Mouse (Mus musculus) forebrain, embryonic 14.5 days (tissue): ENCODE results near the gene Nid2. TPM values are rescaled to one million over a fixed set of nuclear protein-coding genes. Genes with fewer than 3 reads are reported as not detected.
A peak's percentile ranks its signal among the peaks of the same experiment; 100 is the strongest.

Experiments used
- ATAC-seq: fragments of 200-750 bp; cut with Nextera tagmentation; 2 replicates; pipeline ENCODE4 v1.8.0; 2017; ENCODE audit warnings: mild to moderate bottlenecking, moderate library complexity
- DNase-seq: peaks from one replicate; pipeline ENCODE4 v3.0.0-alpha.2; 2015; ENCODE audit warnings: low spot score
- H3K27ac ChIP-seq: fragments of 300-500 bp; sonication (generic); 2 replicates; pipeline ENCODE4 v1.5.1; 2014; ENCODE audit warnings: low read depth, mild to moderate bottlenecking, control low read depth, low read length, moderate library complexity
- H3K27me3 ChIP-seq: fragments of 300-500 bp; sonication (generic); replicated peaks from 2 replicates; pipeline ENCODE4 v1.6.1; 2014; ENCODE audit warnings: low read length, control low read depth, mixed read lengths; ENCODE audit not compliant: control insufficient read depth, insufficient read depth
- H3K36me3 ChIP-seq: fragments of 300-500 bp; sonication (generic); 2 replicates; pipeline ENCODE4 v1.6.1; 2014; ENCODE audit warnings: low read length, control low read depth; ENCODE audit not compliant: control insufficient read depth, insufficient read depth
- H3K4me1 ChIP-seq: fragments of 300-500 bp; sonication (generic); 2 replicates; pipeline ENCODE4 v1.6.1; 2014; ENCODE audit warnings: antibody characterized with exemption, low read length, control low read depth; ENCODE audit not compliant: control insufficient read depth, insufficient read depth
- H3K4me2 ChIP-seq: fragments of 300-500 bp; sonication (generic); 2 replicates; pipeline ENCODE4 v1.6.1; 2014; ENCODE audit warnings: mild to moderate bottlenecking, control low read depth, low read length
- H3K4me3 ChIP-seq: fragments of 300-500 bp; sonication (generic); 2 replicates; pipeline ENCODE4 v1.5.1; 2014; ENCODE audit warnings: low read depth, low read length, control low read depth
- H3K9ac ChIP-seq: fragments of 300-500 bp; sonication (generic); 2 replicates; pipeline ENCODE4 v1.6.1; 2014; ENCODE audit warnings: mild to moderate bottlenecking, low read length, control low read depth, moderate library complexity
- H3K9me3 ChIP-seq: fragments of 300-500 bp; sonication (generic); replicated peaks from 2 replicates; pipeline ENCODE4 v1.6.1; 2016; ENCODE audit warnings: low read length, control low read depth, mixed read lengths; ENCODE audit not compliant: control insufficient read depth
- WGBS: fragments of 180-500 bp; shearing (Covaris S2); extraction: QIAGEN DNeasy Blood & Tissue Kit; methylation state at CpG from one replicate; pipeline ENCODE4 v1.1.7; 2014; 5-methylcytosine and 5-hydroxymethylcytosine counted together
- polyA plus RNA-seq: library from polyadenylated mRNA; unstranded; fragments of >200 nt; fragmentation: Nextera tagmentation; extraction: Ambion mirVana; gene quantifications from 2 replicates; pipeline ENCODE4 v1.2.1, GENCODE M21; 2014

Nid2 gene
- polyA plus RNA-seq, 1 experiment from 2014 or later, result 30.9 TPM

DNA sequence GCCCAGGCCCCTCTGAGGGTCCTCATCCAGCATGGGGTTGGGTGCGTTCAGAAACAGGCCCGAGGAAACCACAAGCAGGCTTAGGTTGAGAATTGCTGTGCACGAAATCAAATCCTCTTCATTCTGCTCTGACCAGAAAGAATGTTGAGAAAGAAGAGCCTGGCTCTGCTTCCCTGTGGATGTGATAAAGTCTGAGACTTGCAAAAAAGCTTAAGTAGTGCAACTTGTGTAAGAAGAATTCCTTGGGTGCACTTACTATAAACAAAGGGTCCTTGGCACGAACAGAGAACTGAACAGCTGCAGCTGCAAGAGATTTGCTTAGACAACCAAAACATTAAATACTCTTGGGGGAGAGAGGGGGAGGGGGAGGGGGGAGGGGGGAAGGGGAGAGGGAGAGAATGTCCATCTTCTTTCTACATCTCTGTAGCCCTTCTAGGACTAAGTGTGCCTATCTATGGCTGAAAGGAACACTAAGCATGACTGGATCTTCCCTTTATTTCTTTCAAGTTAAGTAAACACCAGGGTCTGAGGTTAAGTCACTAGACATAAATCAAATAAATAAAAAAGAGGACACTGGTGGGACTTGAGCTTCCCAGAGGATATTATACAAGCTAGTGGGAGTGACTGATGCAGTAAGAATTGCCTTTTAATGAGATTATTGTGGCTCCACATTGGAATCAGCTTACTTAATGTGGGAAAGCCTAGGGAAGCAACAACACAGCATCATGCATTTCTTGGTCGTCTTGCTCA lies 12.8 kb upstream of the Nid2 start:
- 29% methylated on average over 5 of the region's 5 CpGs for WGBS
- H3K27me3 ChIP-seq, result no peaks in the 10 kb centered on the region
- peak; percentile 46 for DNase-seq
- peak; percentile 21; the same call in 1 of the 2 replicates for ATAC-seq
- peaks cover 3% of the 10 kb centered on the region; the same call in 1 of the 2 replicates for H3K4me1 ChIP-seq
- H3K36me3 ChIP-seq, result no peaks in the 10 kb centered on the region
- H3K4me2 ChIP-seq, result no peak overlapping the region
- no peaks in the 10 kb centered on the region for H3K9me3 ChIP-seq
- no peak overlapping the region for H3K9ac ChIP-seq
- H3K27ac ChIP-seq, result peak overlapping the region; percentile 3; the same call in 1 of the 2 replicates
- H3K4me3 ChIP-seq, result no peak overlapping the region

- Histone ChIP-seq H3K27ac (no peak overlapping the region), H3K9me3 (no peaks in the 10 kb centered on the region), H3K4me2 (no peak overlapping the region), H3K4me1 (peaks cover 3% of the 10 kb centered on the region; the same call in 1 of the 2 replicates), H3K27me3 (no peaks in the 10 kb centered on the region), H3K4me3 (no peak overlapping the region), H3K36me3 (no peaks in the 10 kb centered on the region), H3K9ac (no peak overlapping the region)
- WGBS, result 30% methylated on average over 9 of the region's 9 CpGs
- DNase-seq (no peak), ATAC-seq (no peak)
Observed at GRCm38 (mm10) chr14:19739416-19740146, 11.5 kb upstream of the Nid2 start.

DNA sequence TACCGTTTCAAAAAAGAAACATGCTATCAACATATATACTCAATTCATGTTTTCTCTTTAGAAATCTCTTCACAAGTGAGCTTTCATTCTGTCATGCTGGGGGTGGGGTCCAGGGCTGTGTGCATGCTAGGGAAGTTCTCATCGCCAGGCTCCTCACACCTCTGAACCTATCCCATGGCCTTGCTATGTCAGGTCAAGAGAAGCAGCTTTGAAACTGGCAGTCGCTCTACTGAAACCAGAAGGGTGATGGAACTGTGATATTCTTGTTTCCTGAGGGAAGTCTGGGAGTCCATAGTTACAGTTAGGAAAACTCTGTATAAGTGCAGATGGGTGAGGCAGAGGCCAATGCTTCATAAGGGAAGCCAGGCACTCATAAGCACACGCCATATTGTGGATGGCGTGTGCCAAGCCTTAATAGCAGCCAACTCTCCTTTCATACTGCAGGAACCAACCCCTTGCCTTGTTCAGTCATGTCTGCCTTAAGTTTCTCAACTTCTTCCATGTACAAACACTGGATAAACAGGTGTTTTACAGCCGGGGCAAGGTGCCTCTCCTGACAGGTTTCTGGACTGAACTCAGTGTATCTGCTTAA lies 10.8 kb upstream of the Nid2 start:
- ATAC-seq (0 out of 2 replicates have a peak, but pooled peaks have one; percentile 58), DNase-seq (peak; percentile 39)
- no peak overlapping the region for H3K9ac ChIP-seq
- no peak overlapping the region for H3K4me3 ChIP-seq
- no peaks in the 10 kb centered on the region for H3K27me3 ChIP-seq
- H3K9me3 ChIP-seq, result no peaks in the 10 kb centered on the region
- no peaks in the 10 kb centered on the region for H3K36me3 ChIP-seq
- no peak overlapping the region for H3K4me2 ChIP-seq
- peaks cover 3% of the 10 kb centered on the region; the same call in 1 of the 2 replicates for H3K4me1 ChIP-seq
- WGBS, result 85% methylated on average over 6 of the region's 6 CpGs
- no peak overlapping the region for H3K27ac ChIP-seq

DNA sequence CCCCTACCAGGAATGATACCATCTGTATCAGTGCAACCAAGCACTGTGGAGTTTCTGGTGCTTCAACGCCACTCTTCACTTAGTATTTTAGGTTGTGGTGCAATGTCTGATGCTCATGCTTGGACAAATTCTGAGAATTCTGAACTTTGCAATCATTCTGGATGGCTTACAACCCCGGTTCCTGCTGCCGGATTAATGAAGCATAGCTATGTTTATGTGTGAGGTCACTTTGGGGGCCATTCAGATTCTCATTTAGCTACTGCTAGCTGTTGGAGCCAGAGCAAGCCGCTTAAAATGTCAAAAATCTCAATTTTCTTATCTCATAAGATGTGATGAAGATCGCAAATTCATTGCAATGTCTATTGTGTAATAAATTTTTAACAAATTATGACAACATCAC lies 6.2 kb upstream of the Nid2 start:
- no peak overlapping the region for H3K27ac ChIP-seq
- H3K36me3 ChIP-seq, result no peaks in the 10 kb centered on the region
- H3K9ac ChIP-seq, result no peak overlapping the region
- H3K4me2 ChIP-seq, result no peak overlapping the region
- no peaks in the 10 kb centered on the region for H3K4me1 ChIP-seq
- no peak overlapping the region for H3K4me3 ChIP-seq
- whole genome bisulfite sequencing, result 90% methylated on average over 5 of the region's 5 CpGs
- no peaks in the 10 kb centered on the region for H3K9me3 ChIP-seq
- DNase-seq (no peak), ATAC-seq (no peak)
- no peaks in the 10 kb centered on the region; the same call in 1 of the 2 replicates for H3K27me3 ChIP-seq

GRCm38 (mm10) chr14:19746232-19746631 lies 4.8 kb upstream of the Nid2 start:
- ATAC-seq (no peak), DNase-seq (no peak)
- Histone ChIP-seq H3K4me1 (peaks cover 6% of the 10 kb centered on the region; the same call in 1 of the 2 replicates), H3K9ac (no peak overlapping the region), H3K36me3 (no peaks in the 10 kb centered on the region), H3K27ac (no peak overlapping the region), H3K27me3 (no peaks in the 10 kb centered on the region; the same call in 1 of the 2 replicates), H3K4me3 (no peak overlapping the region), H3K4me2 (no peak overlapping the region), H3K9me3 (no peaks in the 10 kb centered on the region)
- 90% methylated on average over 2 of the region's 2 CpGs for WGBS

DNA sequence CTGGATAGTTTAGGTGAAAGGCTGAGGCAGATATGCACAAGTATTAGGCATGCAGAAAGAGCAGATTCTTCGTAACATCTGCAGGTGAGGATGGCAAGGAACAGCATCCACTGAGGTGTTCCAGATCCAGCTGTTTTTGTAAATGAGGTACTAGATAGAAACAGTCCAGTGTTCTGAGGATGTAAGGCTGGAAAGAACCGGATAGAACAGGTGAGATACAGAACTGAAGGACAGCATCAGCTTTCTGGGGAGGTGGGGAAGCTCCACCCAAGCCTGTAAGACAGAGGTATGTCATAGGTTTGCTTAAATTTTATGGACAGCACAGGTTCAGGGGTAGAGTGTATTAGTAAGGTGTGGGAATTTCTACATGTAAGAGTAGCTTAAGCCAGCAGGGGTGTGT lies 4.3 kb upstream of the Nid2 start:
- no peak for DNase-seq
- H3K4me1 ChIP-seq, result peaks cover 6% of the 10 kb centered on the region; the same call in 1 of the 2 replicates
- no peak overlapping the region for H3K27ac ChIP-seq
- WGBS, result 78% methylated on average over 2 of the region's 2 CpGs
- H3K4me3 ChIP-seq, result no peak overlapping the region
- ATAC-seq, result no peak
- H3K36me3 ChIP-seq, result no peaks in the 10 kb centered on the region
- H3K9ac ChIP-seq, result no peak overlapping the region
- H3K9me3 ChIP-seq, result no peaks in the 10 kb centered on the region
- H3K27me3 ChIP-seq, result no peaks in the 10 kb centered on the region; the same call in 1 of the 2 replicates
- no peak overlapping the region for H3K4me2 ChIP-seq

- 49% methylated on average over 2 of the region's 2 CpGs for WGBS
- ATAC-seq (no peak), DNase-seq (no peak)
- H3K4me2 ChIP-seq, result no peak overlapping the region
- H3K9me3 ChIP-seq, result no peaks in the 10 kb centered on the region
- no peak overlapping the region for H3K9ac ChIP-seq
- peaks cover 10% of the 10 kb centered on the region; the same call in 1 of the 2 replicates for H3K4me1 ChIP-seq
- peaks cover 8% of the 10 kb centered on the region for H3K27me3 ChIP-seq
- no peak overlapping the region for H3K4me3 ChIP-seq
- H3K27ac ChIP-seq, result no peak overlapping the region
- no peaks in the 10 kb centered on the region for H3K36me3 ChIP-seq
Observed at GRCm38 (mm10) chr14:19749743-19750142, 1.3 kb upstream of the Nid2 start.

- Histone ChIP-seq H3K4me3 (peak overlapping the region; percentile 48), H3K4me1 (peaks cover 10% of the 10 kb centered on the region; the same call in 1 of the 2 replicates), H3K9me3 (no peaks in the 10 kb centered on the region), H3K27ac (no peak overlapping the region), H3K9ac (peak overlapping the region; percentile 52; the same call in 1 of the 2 replicates), H3K36me3 (no peaks in the 10 kb centered on the region), H3K4me2 (peak overlapping the region; percentile 91), H3K27me3 (peaks cover 8% of the 10 kb centered on the region)
- ATAC-seq (peak; percentile 70), DNase-seq (no peak)
- 2% methylated on average over 26 of the region's 26 CpGs for WGBS
Observed at GRCm38 (mm10) chr14:19750411-19751024, 547 bp upstream of the Nid2 start.
